Mouse (Mus musculus): Measurements from ENCODE around the gene Gm35549.
"Not testable (repeated sequence)": the region's sequence is repeated elsewhere in the genome, so short reads cannot be mapped to it uniquely, and the experiment has no call there.

Gm35549 gene

GRCm38 (mm10) chr9:122843760-122844159 is at the start of gene Gm35549:
Gene Gm35549, minus strand, starts transcription at chr9:122844035.
- no peak for DNase-seq (ENCODE audit: extremely low spot score)

GRCm38 (mm10) chr9:122886372-122887179 is 42.7 kb upstream of the Gm35549 start:
- peak; percentile 61 for DNase-seq (ENCODE audit: extremely low spot score)

- DNase-seq (ENCODE audit: extremely low spot score) = no peak
Observed at GRCm38 (mm10) chr9:122885385-122885784, 41.5 kb upstream of the Gm35549 start, which contains the start of gene Zkscan7. Gene Zkscan7, plus strand, starts transcription at chr9:122885685.

GRCm38 (mm10) chr9:122875145-122875544 is 31.3 kb upstream of the Gm35549 start:
- no peak for DNase-seq (ENCODE audit: extremely low spot score)

GRCm38 (mm10) chr9:122874653-122875052 is 30.8 kb upstream of the Gm35549 start:
- DNase-seq (ENCODE audit: extremely low spot score) = no peak

GRCm38 (mm10) chr9:122872595-122872994 is 28.8 kb upstream of the Gm35549 start:
- no peak for DNase-seq (ENCODE audit: extremely low spot score)

GRCm38 (mm10) chr9:122866192-122866591 is 22.4 kb upstream of the Gm35549 start:
- no peak for DNase-seq (ENCODE audit: extremely low spot score)

- peak; percentile 88 for DNase-seq (ENCODE audit: extremely low spot score)
Observed at GRCm38 (mm10) chr9:122865697-122866166, 21.9 kb upstream of the Gm35549 start, which contains the start of gene Zfp445. Gene Zfp445, minus strand, starts transcription at chr9:122866006.

- DNase-seq (ENCODE audit: extremely low spot score) = no peak
Observed at GRCm38 (mm10) chr9:122864848-122865247, 21.0 kb upstream of the Gm35549 start.

GRCm38 (mm10) chr9:122863731-122864130 is 19.9 kb upstream of the Gm35549 start:
- no peak for DNase-seq (ENCODE audit: extremely low spot score)

GRCm38 (mm10) chr9:122860752-122861151 is 16.9 kb upstream of the Gm35549 start:
- DNase-seq (ENCODE audit: extremely low spot score) = no peak

GRCm38 (mm10) chr9:122856716-122857115 is 12.9 kb upstream of the Gm35549 start:
- DNase-seq (ENCODE audit: extremely low spot score) = no peak

- DNase-seq (ENCODE audit: extremely low spot score) = no peak
Observed at GRCm38 (mm10) chr9:122855617-122856016, 11.8 kb upstream of the Gm35549 start.

- DNase-seq (ENCODE audit: extremely low spot score) = not testable (repeated sequence)
Observed at GRCm38 (mm10) chr9:122855141-122855540, 11.3 kb upstream of the Gm35549 start.

- no peak for DNase-seq (ENCODE audit: extremely low spot score)
Observed at GRCm38 (mm10) chr9:122854526-122854925, 10.7 kb upstream of the Gm35549 start.

GRCm38 (mm10) chr9:122847811-122848311 is 4.0 kb upstream of the Gm35549 start:
- DNase-seq (ENCODE audit: extremely low spot score) = not testable (repeated sequence)

GRCm38 (mm10) chr9:122846156-122846555 is 2.3 kb upstream of the Gm35549 start:
- no peak for DNase-seq (ENCODE audit: extremely low spot score)

- no peak for DNase-seq (ENCODE audit: extremely low spot score)
Observed at GRCm38 (mm10) chr9:122845621-122846020, 1.8 kb upstream of the Gm35549 start.

- DNase-seq (ENCODE audit: extremely low spot score) = peak; percentile 53
Observed at GRCm38 (mm10) chr9:122837680-122838079, 6.2 kb downstream of the Gm35549 start.

GRCm38 (mm10) chr9:122837216-122837615 is 6.6 kb downstream of the Gm35549 start:
- no peak for DNase-seq (ENCODE audit: extremely low spot score)

- no peak for DNase-seq (ENCODE audit: extremely low spot score)
Observed at GRCm38 (mm10) chr9:122836790-122837189, 7.0 kb downstream of the Gm35549 start.

- no peak for DNase-seq (ENCODE audit: extremely low spot score)
Observed at GRCm38 (mm10) chr9:122836126-122836525, 7.7 kb downstream of the Gm35549 start.

- DNase-seq (ENCODE audit: extremely low spot score) = no peak
Observed at GRCm38 (mm10) chr9:122829826-122830380, 13.9 kb downstream of the Gm35549 start.
